Comparison of ENCODE assay signal across 20 mouse cellular contexts in the genomic region with DNA sequence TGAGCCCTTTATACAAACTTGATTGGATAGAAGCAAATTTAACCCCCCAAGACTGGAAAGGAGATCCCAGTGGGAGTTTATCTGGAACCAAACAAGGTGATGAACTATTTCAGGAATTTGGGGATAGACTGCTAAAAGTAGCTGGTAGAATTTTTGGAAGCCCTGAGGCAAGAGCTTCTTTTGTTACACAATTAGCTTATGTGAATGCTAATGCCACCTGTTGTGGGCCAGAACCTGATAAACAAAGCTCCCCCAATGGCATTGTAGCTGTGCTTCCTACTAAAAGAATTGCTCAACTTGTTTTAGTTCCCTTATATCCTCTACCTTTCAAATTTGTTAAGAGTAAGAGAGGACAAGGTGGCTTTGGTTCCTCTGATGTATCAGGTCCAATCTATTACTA.
DNase-seq lines count a peak whose midpoint lies in the region; ATAC-seq and TF ChIP-seq lines count a peak whose summit lies in the region.
"Had no signal": no experiment of that assay in that cellular context is flagged by ENCODE, and none has a peak within 500 bp of the region (broad histone marks: within the 10 kb centered on the region; RNA-seq: fewer than 3 reads in every experiment).

No protein-coding gene starts in this region.

- peak; percentile 91 for DNase-seq in ES-CJ7 (ENCODE audit: low read depth, low spot score)
- peak; percentile 19 for DNase-seq in Muller cell, postnatal 12 days (ENCODE audit: inconsistent ontology term)
- peak; percentile 89 for DNase-seq in ZHBTc4 (ENCODE audit: low read depth, low spot score)
- DNase-seq in adrenal gland, adult 8-10 months, result no peak
- no peak for DNase-seq in liver, embryonic 11.5 days (ENCODE audit: low spot score)
- DNase-seq: adrenal gland, adult 2 months; adrenal gland, postnatal 14 days; adrenal gland, postnatal 36 days; cerebellum, adult 11-12 months; cerebellum, adult 2 months; cerebellum, adult 9-10 months; cerebellum, postnatal 10 days; cerebellum, postnatal 25 days; forebrain, postnatal 0 days had no signal

- ATAC-seq in midbrain, embryonic 15.5 days (replicated peaks), result no peak
- ATAC-seq in liver, embryonic 11.5 days (replicated peaks; ENCODE audit: low FRiP score), result no peak
- ATAC-seq: forebrain, embryonic 13.5 days; forebrain, embryonic 15.5 days; forebrain, postnatal 0 days had no signal

- no peak overlapping the region for H3K4me2 ChIP-seq in midbrain, embryonic 15.5 days
- no peak overlapping the region for H3K4me2 ChIP-seq in liver, embryonic 11.5 days
- H3K4me2 ChIP-seq: embryonic facial prominence, embryonic 13.5 days; forebrain, embryonic 13.5 days; forebrain, embryonic 15.5 days had no signal

- TF ChIP-seq EP300 in ES-Bruce4 (IDR thresholded peaks at IDR 0.05; ENCODE audit: insufficient read depth, low read depth, low read length), result no peak

- TF ChIP-seq CTCF in ES-Bruce4 (IDR thresholded peaks at IDR 0.05; ENCODE audit: low read depth, low read length), result no peak

- H3K9ac ChIP-seq in ES-Bruce4 (ENCODE audit: low read depth, poor library complexity, severe bottlenecking), result no peak overlapping the region
- no peak overlapping the region for H3K9ac ChIP-seq in midbrain, embryonic 15.5 days
- H3K9ac ChIP-seq in liver, embryonic 11.5 days (ENCODE audit: low read depth, low read length), result no peak overlapping the region
- H3K9ac ChIP-seq: embryonic facial prominence, embryonic 13.5 days; forebrain, embryonic 13.5 days; forebrain, embryonic 15.5 days; forebrain, postnatal 0 days had no signal

- peaks cover 5% of the 10 kb centered on the region; the same call in 1 of the 2 replicates for H3K9me3 ChIP-seq in ES-Bruce4 (replicated peaks; ENCODE audit: control insufficient read depth, insufficient read depth, low read length, poor library complexity, severe bottlenecking)
- no peaks in the 10 kb centered on the region for H3K9me3 ChIP-seq in midbrain, embryonic 15.5 days
- H3K9me3 ChIP-seq in liver, embryonic 11.5 days (ENCODE audit: control insufficient read depth, low read length), result no peaks in the 10 kb centered on the region
- H3K9me3 ChIP-seq: embryonic facial prominence, embryonic 13.5 days; forebrain, embryonic 13.5 days; forebrain, embryonic 15.5 days had no signal

- H3K27me3 ChIP-seq in ES-Bruce4 (ENCODE audit: control insufficient read depth, insufficient read depth, low read length, poor library complexity, severe bottlenecking), result no peaks in the 10 kb centered on the region
- no peaks in the 10 kb centered on the region for H3K27me3 ChIP-seq in midbrain, embryonic 15.5 days (replicated peaks)
- no peaks in the 10 kb centered on the region for H3K27me3 ChIP-seq in liver, embryonic 11.5 days (replicated peaks; ENCODE audit: control insufficient read depth, insufficient read depth, low read length)
- H3K27me3 ChIP-seq: embryonic facial prominence, embryonic 13.5 days; forebrain, embryonic 13.5 days; forebrain, embryonic 15.5 days had no signal

- H3K4me3 ChIP-seq in ES-Bruce4 (ENCODE audit: low read depth, low read length), result no peak overlapping the region
- no peak overlapping the region for H3K4me3 ChIP-seq in midbrain, embryonic 15.5 days
- H3K4me3 ChIP-seq in liver, embryonic 11.5 days (ENCODE audit: low read depth, low read length), result no peak overlapping the region
- H3K4me3 ChIP-seq: embryonic facial prominence, embryonic 13.5 days; forebrain, embryonic 13.5 days; forebrain, embryonic 15.5 days had no signal

- H3K36me3 ChIP-seq in ES-Bruce4 (ENCODE audit: control insufficient read depth, insufficient read depth, low read length, poor library complexity, severe bottlenecking), result no peaks in the 10 kb centered on the region
- H3K36me3 ChIP-seq in midbrain, embryonic 15.5 days (replicated peaks), result no peaks in the 10 kb centered on the region
- no peaks in the 10 kb centered on the region for H3K36me3 ChIP-seq in liver, embryonic 11.5 days (ENCODE audit: control insufficient read depth, insufficient read depth, low read length)
- H3K36me3 ChIP-seq: embryonic facial prominence, embryonic 13.5 days; forebrain, embryonic 15.5 days; G1E had no signal

- H3K27ac ChIP-seq in ES-Bruce4 (ENCODE audit: insufficient read depth, low read length), result 0 out of 2 replicates have a peak overlapping the region, but pooled peaks have one; percentile 19
- no peak overlapping the region for H3K27ac ChIP-seq in midbrain, embryonic 15.5 days
- no peak overlapping the region for H3K27ac ChIP-seq in liver, embryonic 11.5 days (ENCODE audit: low read depth, low read length)
- H3K27ac ChIP-seq: embryonic facial prominence, embryonic 13.5 days; forebrain, embryonic 13.5 days; forebrain, embryonic 15.5 days had no signal

- H3K4me1 ChIP-seq in ES-Bruce4 (ENCODE audit: control insufficient read depth, insufficient read depth, low read length), result no peaks in the 10 kb centered on the region
- H3K4me1 ChIP-seq in midbrain, embryonic 15.5 days, result no peaks in the 10 kb centered on the region
- H3K4me1 ChIP-seq in liver, embryonic 11.5 days (replicated peaks; ENCODE audit: control insufficient read depth, insufficient read depth, low read length), result no peaks in the 10 kb centered on the region
- H3K4me1 ChIP-seq: embryonic facial prominence, embryonic 13.5 days; forebrain, embryonic 13.5 days; forebrain, embryonic 15.5 days had no signal

- no peak for TF ChIP-seq POLR2A in ES-Bruce4 (IDR thresholded peaks at IDR 0.05; ENCODE audit: insufficient read depth, low read length)

Comparison
In these comparisons a context has a peak if more than half of its experiments do, and no peak if none do; other contexts are left out.
1. DNase-seq: peak in ES-CJ7 (single experiment), Muller cell, postnatal 12 days (single experiment) and ZHBTc4 (single experiment); none in adrenal gland, adult 8-10 months (single experiment) and liver, embryonic 11.5 days (single experiment).